Comparison of ENCODE assay signal across 9 mouse cellular contexts in genomic region chr17:58820588-58821195, GRCm38 (mm10).
DNase-seq lines count a peak whose midpoint lies in the region; ATAC-seq and TF ChIP-seq lines count a peak whose summit lies in the region.
"Had no signal": no experiment of that assay in that cellular context is flagged by ENCODE, and none has a peak within 500 bp of the region (broad histone marks: within the 10 kb centered on the region; RNA-seq: fewer than 3 reads in every experiment).

No protein-coding gene starts in this region.

- H3K36me3 ChIP-seq in kidney, adult 2 months (ENCODE audit: control insufficient read depth, insufficient read depth, low read length), result no peaks in the 10 kb centered on the region
- no peaks in the 10 kb centered on the region for H3K36me3 ChIP-seq in kidney, embryonic 15.5 days
- H3K36me3 ChIP-seq in forebrain, embryonic 16.5 days (ENCODE audit: control insufficient read depth, insufficient read depth), result no peaks in the 10 kb centered on the region
- H3K36me3 ChIP-seq in neural tube, embryonic 15.5 days, result no peaks in the 10 kb centered on the region
- H3K36me3 ChIP-seq: limb, embryonic 13.5 days had no signal

- intact Hi-C loops in gastrocnemius, postnatal 36 days (cut with DNase I), result no loop called here

- 68% methylated on average over 4 of the region's 4 CpGs for WGBS in kidney, adult 2 months
- 60% methylated on average over 4 of the region's 4 CpGs for WGBS in kidney, embryonic 15.5 days
- WGBS in forebrain, embryonic 16.5 days, result 13% methylated on average over 4 of the region's 4 CpGs
- WGBS in neural tube, embryonic 15.5 days, result 53% methylated on average over 4 of the region's 4 CpGs

- H3K27ac ChIP-seq in kidney, adult 2 months (ENCODE audit: insufficient read depth, low read depth, low read length), result no peak overlapping the region
- no peak overlapping the region for H3K27ac ChIP-seq in kidney, embryonic 15.5 days
- no peak overlapping the region for H3K27ac ChIP-seq in forebrain, embryonic 16.5 days (ENCODE audit: low read length)
- no peak overlapping the region for H3K27ac ChIP-seq in neural tube, embryonic 15.5 days (replicated peaks)
- H3K27ac ChIP-seq: limb, embryonic 13.5 days had no signal

- ATAC-seq in kidney, embryonic 15.5 days (replicated peaks; ENCODE audit: low FRiP score), result no peak
- peak; percentile 72 for ATAC-seq in forebrain, embryonic 16.5 days
- ATAC-seq in neural tube, embryonic 15.5 days (ENCODE audit: low FRiP score), result peak; percentile 78; the same call in 1 of the 2 replicates

- no peak overlapping the region for H3K4me2 ChIP-seq in kidney, embryonic 15.5 days
- H3K4me2 ChIP-seq in forebrain, embryonic 16.5 days (ENCODE audit: low read length), result no peak overlapping the region
- no peak overlapping the region for H3K4me2 ChIP-seq in neural tube, embryonic 15.5 days
- H3K4me2 ChIP-seq: limb, embryonic 13.5 days had no signal

- no peak overlapping the region for H3K9ac ChIP-seq in kidney, embryonic 15.5 days
- H3K9ac ChIP-seq in forebrain, embryonic 16.5 days (replicated peaks; ENCODE audit: low read depth, low read length), result no peak overlapping the region
- H3K9ac ChIP-seq in neural tube, embryonic 15.5 days (replicated peaks), result no peak overlapping the region
- H3K9ac ChIP-seq: limb, embryonic 13.5 days had no signal

- H3K27me3 ChIP-seq in kidney, adult 2 months (replicated peaks; ENCODE audit: control insufficient read depth, insufficient read depth, low read length), result no peaks in the 10 kb centered on the region
- no peaks in the 10 kb centered on the region for H3K27me3 ChIP-seq in kidney, embryonic 15.5 days
- no peaks in the 10 kb centered on the region for H3K27me3 ChIP-seq in forebrain, embryonic 16.5 days (replicated peaks; ENCODE audit: control insufficient read depth, insufficient read depth, low read length)
- H3K27me3 ChIP-seq in neural tube, embryonic 15.5 days (replicated peaks), result no peaks in the 10 kb centered on the region
- H3K27me3 ChIP-seq: limb, embryonic 13.5 days had no signal

- TF ChIP-seq POLR2A in kidney, adult 2 months (IDR thresholded peaks at IDR 0.05; ENCODE audit: low read depth, low read length), result no peak

- no peak for TF ChIP-seq CTCF in kidney, adult 2 months (conservative IDR thresholded peaks at IDR 0.05; ENCODE audit: insufficient read depth, insufficient read length, low read depth, low read length)

- H3K4me3 ChIP-seq in kidney, adult 2 months (ENCODE audit: insufficient read depth, low read depth, low read length), result no peak overlapping the region
- no peak overlapping the region for H3K4me3 ChIP-seq in kidney, embryonic 15.5 days (replicated peaks)
- H3K4me3 ChIP-seq in forebrain, embryonic 16.5 days (replicated peaks; ENCODE audit: low read length), result no peak overlapping the region
- H3K4me3 ChIP-seq in neural tube, embryonic 15.5 days (replicated peaks), result no peak overlapping the region
- H3K4me3 ChIP-seq: limb, embryonic 13.5 days had no signal

- H3K4me1 ChIP-seq in kidney, adult 2 months (ENCODE audit: control insufficient read depth, insufficient read depth, low read length), result no peaks in the 10 kb centered on the region
- H3K4me1 ChIP-seq in kidney, embryonic 15.5 days, result no peaks in the 10 kb centered on the region
- no peaks in the 10 kb centered on the region for H3K4me1 ChIP-seq in forebrain, embryonic 16.5 days (replicated peaks; ENCODE audit: control insufficient read depth, insufficient read depth, low read length)
- no peaks in the 10 kb centered on the region for H3K4me1 ChIP-seq in neural tube, embryonic 15.5 days
- H3K4me1 ChIP-seq: limb, embryonic 13.5 days had no signal

- H3K9me3 ChIP-seq in kidney, embryonic 15.5 days (replicated peaks), result no peaks in the 10 kb centered on the region
- no peaks in the 10 kb centered on the region for H3K9me3 ChIP-seq in forebrain, embryonic 16.5 days (ENCODE audit: control insufficient read depth, low read length)
- H3K9me3 ChIP-seq in neural tube, embryonic 15.5 days (replicated peaks), result no peaks in the 10 kb centered on the region
- H3K9me3 ChIP-seq: limb, embryonic 13.5 days had no signal

- peak; percentile 16 for DNase-seq in kidney, adult 2 months
- peak; percentile 10 for DNase-seq in ZHBTc4 (ENCODE audit: low read depth, low spot score)
- DNase-seq in gastrocnemius, postnatal 36 days, result no peak
- no peak for DNase-seq in lung, adult 18-20 months
- DNase-seq: heart, adult 11 months had no signal

Comparison
In these comparisons a context has a peak if more than half of its experiments do, and no peak if none do; other contexts are left out.
1. DNase-seq: peak in kidney, adult 2 months (single experiment) and ZHBTc4 (single experiment); none in gastrocnemius, postnatal 36 days (0 of 2) and lung, adult 18-20 months (0 of 2).